Mouse (Mus musculus): ENCODE results near the gene Bub3. TPM values are rescaled to one million over a fixed set of nuclear protein-coding genes. Genes with fewer than 3 reads are reported as not detected.
A peak's percentile ranks its signal among the peaks of the same experiment; 100 is the strongest.

The Bub3 gene
- total and polyA plus RNA-seq, 3 experiments = 168 to 321 (median 212) TPM

DNA sequence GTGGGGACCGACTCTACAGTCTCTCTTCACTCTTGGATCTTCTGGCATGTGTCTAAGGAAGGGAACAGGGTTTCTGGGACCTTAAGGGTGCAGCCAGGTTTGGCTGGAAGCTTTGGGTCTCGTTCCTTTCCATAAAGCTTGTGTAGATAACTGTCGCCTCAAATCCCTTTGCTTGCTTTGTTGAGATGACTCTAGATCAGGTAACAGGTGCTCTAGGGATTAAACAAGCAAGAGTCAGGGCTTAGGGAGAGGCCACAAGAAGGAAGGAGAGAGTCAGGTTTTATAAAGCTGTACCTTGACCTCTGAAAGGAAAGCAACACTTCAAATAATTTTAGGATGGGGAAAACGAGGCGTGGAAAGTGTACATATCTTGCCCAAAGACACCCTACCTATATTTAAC, 7.2 kb upstream of the Bub3 start:
- peaks cover 5% of the 10 kb centered on the region; the same call in 1 of the 2 replicates for H3K79me2 ChIP-seq (ENCODE audit: control insufficient read depth, insufficient read depth, low read length, poor library complexity)
- no peaks in the 10 kb centered on the region for H3K9me3 ChIP-seq (replicated peaks; ENCODE audit: insufficient read depth, low read length)
- DNase-seq (ENCODE audit: low read depth, low spot score) = no peak
- no peaks in the 10 kb centered on the region for H3K36me3 ChIP-seq (ENCODE audit: control insufficient read depth in 1 of 2, insufficient read depth in 2 of 2, low read length in 2 of 2)
- peaks cover 0 to 3% of the 10 kb centered on the region in 2 experiments; a peak in 1 of 4 replicates for H3K4me1 ChIP-seq (ENCODE audit: control insufficient read depth in 1 of 2, insufficient read depth in 2 of 2, low read length in 2 of 2)
- H3K27ac ChIP-seq (ENCODE audit: control insufficient read depth, low read depth, low read length) = no peak overlapping the region
- H3K9ac ChIP-seq (ENCODE audit: control insufficient read depth, low read depth, low read length, poor library complexity, severe bottlenecking) = no peak overlapping the region
- TF ChIP-seq MAX (IDR thresholded peaks at IDR 0.05; ENCODE audit: low read length) = no peak
- TF ChIP-seq ZC3H11A (IDR thresholded peaks at IDR 0.05; ENCODE audit: low read depth, low read length) = no peak
- TF ChIP-seq POLR2AphosphoS5 (IDR thresholded peaks at IDR 0.05; ENCODE audit: borderline replicate concordance, low read depth, low read length) = no peak
- no peak for TF ChIP-seq ETS1 (IDR thresholded peaks at IDR 0.05; ENCODE audit: low read depth, low read length)
- no peak for TF ChIP-seq CHD2 (IDR thresholded peaks at IDR 0.05; ENCODE audit: low read length)
- no peak for TF ChIP-seq NRF1 (IDR thresholded peaks at IDR 0.05; ENCODE audit: insufficient read depth, low read depth, low read length, poor library complexity, severe bottlenecking)
- TF ChIP-seq USF2 (IDR thresholded peaks at IDR 0.05; ENCODE audit: borderline replicate concordance in 1 of 2, insufficient read depth in 1 of 2, low read depth in 1 of 2, low read length in 2 of 2) = no peak
- TF ChIP-seq CTCF (IDR thresholded peaks at IDR 0.05 in 2 of 3, conservative IDR thresholded peaks at IDR 0.05 in 1 of 3; ENCODE audit: control insufficient read depth in 1 of 3, insufficient read depth in 1 of 3, low read depth in 2 of 3, low read length in 3 of 3, poor library complexity in 1 of 3, severe bottlenecking in 1 of 3) = no peak
- TF ChIP-seq ZNF384 (IDR thresholded peaks at IDR 0.05; ENCODE audit: low read depth, low read length) = no peak
- TF ChIP-seq GATA1 (IDR thresholded peaks at IDR 0.05; ENCODE audit: low read depth, low read length) = no peak
- TF ChIP-seq BHLHE40 (IDR thresholded peaks at IDR 0.05; ENCODE audit: borderline replicate concordance, low read depth, low read length) = no peak
- no peak for TF ChIP-seq TAL1 (IDR thresholded peaks at IDR 0.05; ENCODE audit: low read length)
- TF ChIP-seq MEF2A (IDR thresholded peaks at IDR 0.05; ENCODE audit: extremely low read depth, insufficient replicate concordance, low read depth, low read length, poor library complexity, severe bottlenecking) = no peak
- no peak for TF ChIP-seq MXI1 (IDR thresholded peaks at IDR 0.05; ENCODE audit: low read depth, low read length)
- TF ChIP-seq POLR2AphosphoS2 (IDR thresholded peaks at IDR 0.05; ENCODE audit: low read length) = no peak
- no peak for TF ChIP-seq NELFE (IDR thresholded peaks at IDR 0.05; ENCODE audit: low read depth, low read length)
- TF ChIP-seq USF1 (IDR thresholded peaks at IDR 0.05; ENCODE audit: low read depth, low read length) = no peak
- TF ChIP-seq E2F4 (IDR thresholded peaks at IDR 0.05; ENCODE audit: borderline replicate concordance, low read depth, low read length) = no peak
- no peak overlapping the region for H3K4me3 ChIP-seq (ENCODE audit: control insufficient read depth in 1 of 2, insufficient read depth in 1 of 2, low read depth in 2 of 2, low read length in 2 of 2)
- no peaks in the 10 kb centered on the region for H3K27me3 ChIP-seq (ENCODE audit: control insufficient read depth in 1 of 2, insufficient read depth in 2 of 2, low read length in 2 of 2)

- H3K36me3 ChIP-seq (ENCODE audit: control insufficient read depth in 1 of 2, insufficient read depth in 2 of 2, low read length in 2 of 2) = no peaks in the 10 kb centered on the region
- H3K4me3 ChIP-seq (ENCODE audit: control insufficient read depth in 1 of 2, insufficient read depth in 1 of 2, low read depth in 2 of 2, low read length in 2 of 2) = peak overlapping the region; percentile 73 to 91
- H3K27me3 ChIP-seq (ENCODE audit: control insufficient read depth in 1 of 2, insufficient read depth in 2 of 2, low read length in 2 of 2) = no peaks in the 10 kb centered on the region
- peaks cover 5% of the 10 kb centered on the region; the same call in 1 of the 2 replicates for H3K79me2 ChIP-seq (ENCODE audit: control insufficient read depth, insufficient read depth, low read length, poor library complexity)
- H3K9ac ChIP-seq (ENCODE audit: control insufficient read depth, low read depth, low read length, poor library complexity, severe bottlenecking) = peak overlapping the region; percentile 78
- H3K9me3 ChIP-seq (replicated peaks; ENCODE audit: insufficient read depth, low read length) = no peaks in the 10 kb centered on the region
- H3K4me1 ChIP-seq (ENCODE audit: control insufficient read depth in 1 of 2, insufficient read depth in 2 of 2, low read length in 2 of 2) = peaks cover 0 to 3% of the 10 kb centered on the region in 2 experiments; a peak in 1 of 4 replicates
- 0 out of 2 replicates have a peak overlapping the region, but pooled peaks have one; percentile 23 for H3K27ac ChIP-seq (ENCODE audit: control insufficient read depth, low read depth, low read length)
- DNase-seq (ENCODE audit: low read depth, low spot score) = peak; percentile 88
- TF ChIP-seq MXI1 (IDR thresholded peaks at IDR 0.05; ENCODE audit: low read depth, low read length) (peak; percentile 87), POLR2A (IDR thresholded peaks at IDR 0.05; ENCODE audit: control insufficient read depth in 1 of 2, insufficient read depth in 1 of 2, low read depth in 1 of 2, low read length in 2 of 2, poor library complexity in 1 of 2) (peak; percentile 24 to 76; a peak in 3 of 4 replicates), TAL1 (IDR thresholded peaks at IDR 0.05; ENCODE audit: low read length) (no peak), CTCF (IDR thresholded peaks at IDR 0.05 in 2 of 3, conservative IDR thresholded peaks at IDR 0.05 in 1 of 3; ENCODE audit: control insufficient read depth in 1 of 3, insufficient read depth in 1 of 3, low read depth in 2 of 3, low read length in 3 of 3, poor library complexity in 1 of 3, severe bottlenecking in 1 of 3) (no peak), ZC3H11A (IDR thresholded peaks at IDR 0.05; ENCODE audit: low read depth, low read length) (no peak), USF2 (IDR thresholded peaks at IDR 0.05; ENCODE audit: borderline replicate concordance in 1 of 2, insufficient read depth in 1 of 2, low read depth in 1 of 2, low read length in 2 of 2) (no peak), RCOR1 (IDR thresholded peaks at IDR 0.05; ENCODE audit: low read depth, low read length) (no peak), GATA1 (IDR thresholded peaks at IDR 0.05; ENCODE audit: low read depth, low read length) (no peak), ELF1 (IDR thresholded peaks at IDR 0.05; ENCODE audit: low read depth, low read length) (0 out of 2 replicates have a peak, but pooled peaks have one; percentile 52), CHD1 (IDR thresholded peaks at IDR 0.05; ENCODE audit: low read depth, low read length) (no peak), EP300 (IDR thresholded peaks at IDR 0.05; ENCODE audit: low read depth in 1 of 2, low read length in 2 of 2) (no peak), KAT2A (conservative IDR thresholded peaks at IDR 0.05; ENCODE audit: low read depth, low read length) (no peak; the same call in 1 of the 2 replicates), MYC (IDR thresholded peaks at IDR 0.05; ENCODE audit: low read depth, low read length) (peak; percentile 68; the same call in 1 of the 2 replicates), MAZ (IDR thresholded peaks at IDR 0.05; ENCODE audit: low read depth, low read length) (peak; percentile 35; the same call in 1 of the 2 replicates), ZMIZ1 (IDR thresholded peaks at IDR 0.05; ENCODE audit: low read depth, low read length) (peak; percentile 62; the same call in 1 of the 2 replicates), ZKSCAN1 (IDR thresholded peaks at IDR 0.05; ENCODE audit: low read depth, low read length) (no peak), POLR2AphosphoS5 (IDR thresholded peaks at IDR 0.05; ENCODE audit: borderline replicate concordance, low read depth, low read length) (no peak), GABPA (IDR thresholded peaks at IDR 0.05; ENCODE audit: low read depth, low read length) (no peak), CHD2 (IDR thresholded peaks at IDR 0.05; ENCODE audit: low read length) (no peak)
These were observed 6.2 kb upstream of the Bub3 start for GRCm38 (mm10) chr7:131553771-131554175.
